In the genomic region with DNA sequence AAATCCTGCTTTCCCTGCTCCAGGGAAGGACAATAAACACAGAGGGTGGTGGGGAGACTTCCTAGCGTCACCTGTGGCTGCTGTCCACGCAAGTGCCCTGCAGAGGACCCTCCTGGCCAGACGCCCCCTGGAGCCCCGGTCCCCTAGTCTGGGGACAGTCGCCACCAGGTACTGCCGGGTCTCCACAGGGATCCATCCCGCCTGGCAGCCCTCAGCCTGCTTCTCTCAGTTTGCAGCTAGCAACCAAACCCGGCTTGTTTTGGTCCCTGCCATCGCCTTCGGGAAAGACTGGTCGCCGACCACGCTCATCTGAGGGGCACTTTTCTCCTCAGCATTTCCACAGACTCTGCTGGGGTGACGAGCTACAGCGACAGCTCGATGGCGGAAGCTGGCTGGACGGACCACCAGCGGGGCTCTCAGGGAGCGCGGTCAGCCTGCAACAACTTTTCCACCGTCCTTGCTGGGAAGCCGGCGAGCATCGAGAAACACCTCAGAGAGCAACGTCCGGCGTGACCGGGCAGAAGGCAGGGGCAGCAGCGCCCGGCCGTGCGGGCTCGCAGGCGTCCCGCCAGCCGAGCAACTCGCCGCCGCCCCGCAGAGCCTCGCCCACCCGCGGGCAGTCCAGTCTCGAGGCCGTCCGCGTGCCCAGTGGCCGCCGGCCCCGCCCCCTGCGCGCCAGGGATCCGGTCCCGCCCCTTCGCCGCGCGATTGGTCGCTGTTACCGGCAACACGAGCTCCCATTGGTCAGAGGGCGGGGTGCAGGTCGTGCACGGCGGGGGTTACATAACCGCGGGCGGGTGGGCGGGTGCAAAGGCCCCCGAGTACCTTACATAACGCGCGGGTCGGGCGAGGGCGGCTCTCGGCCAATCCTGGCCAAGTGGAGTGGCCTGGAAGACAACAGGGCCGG, we compare ENCODE assay signal across 8 mouse cellular contexts. TPM values are rescaled to one million over a fixed set of nuclear protein-coding genes. Genes with fewer than 3 reads are reported as not detected.
DNase-seq lines count a peak whose midpoint lies in the region; ATAC-seq and TF ChIP-seq lines count a peak whose summit lies in the region.

Gene Per3 (minus strand): TSS at position 629 of the 907 bp plus-strand sequence.

- peak within 1 kb of the TSS; percentile 77 for H3K9ac ChIP-seq in ES-E14 (ENCODE audit: insufficient read depth, low read depth, low read length, poor library complexity, severe bottlenecking)
- peak within 1 kb of the TSS; percentile 39 for H3K9ac ChIP-seq in forebrain, embryonic 15.5 days (replicated peaks)

- peak; percentile 86 for DNase-seq in ES-E14 (ENCODE audit: low read depth, low spot score)
- peak; percentile 99 for DNase-seq in cerebellum, adult 11-12 months
- DNase-seq in heart, postnatal 25 days (ENCODE audit: low spot score), result peak; percentile 98
- peak; percentile 95 to 99 for DNase-seq in layer of hippocampus, adult 18-20 months (ENCODE audit: low spot score in 2 of 2)
- DNase-seq in lung, adult 2 months, result peak; percentile 97
- peak; percentile 84 to 86 for DNase-seq in thymus, adult 18-20 months

- H3K4me1 ChIP-seq in ES-E14 (ENCODE audit: control insufficient read depth in 2 of 2, insufficient read depth in 2 of 2, low read length in 2 of 2, poor library complexity in 1 of 2), result peaks cover 3% of the 10 kb centered on the region in 2 experiments; a peak in 2 of 4 replicates
- peaks cover 14% of the 10 kb centered on the region for H3K4me1 ChIP-seq in forebrain, embryonic 15.5 days
- peaks cover 4% of the 10 kb centered on the region; the same call in 1 of the 2 replicates for H3K4me1 ChIP-seq in lung, adult 2 months (ENCODE audit: control insufficient read depth, insufficient read depth, low read length)

- TF ChIP-seq CTCF in lung, adult 2 months (IDR thresholded peaks at IDR 0.05; ENCODE audit: insufficient read depth, low read length), result no peak

- peak within 1 kb of the TSS; percentile 73 to 95 for H3K4me3 ChIP-seq in ES-E14 (ENCODE audit: insufficient read depth in 1 of 2, low read depth in 1 of 2, low read length in 2 of 2, poor library complexity in 1 of 2, severe bottlenecking in 1 of 2)
- peak within 1 kb of the TSS; percentile 66 for H3K4me3 ChIP-seq in forebrain, embryonic 15.5 days
- H3K4me3 ChIP-seq in lung, adult 2 months (replicated peaks; ENCODE audit: extremely low read depth, low read depth, low read length), result peak within 1 kb of the TSS; percentile 86

- 0 out of 2 replicates have a peak, but pooled peaks cover 9% of the 10 kb centered on the region for H3K27me3 ChIP-seq in forebrain, embryonic 15.5 days

- peak; percentile 95 for ATAC-seq in forebrain, embryonic 15.5 days (replicated peaks)
- ATAC-seq in neutrophil, adult 5-6 weeks (ENCODE audit: extremely low read depth, insufficient number of reproducible peaks, low FRiP score, poor library complexity, severe bottlenecking), result peak; percentile 90

- intact Hi-C loops in heart, postnatal 25 days (cut with DNase I), result no loop called here

- under 1% methylated on average over 78 of the region's 79 CpGs for WGBS in forebrain, embryonic 15.5 days
- WGBS in lung, adult 2 months, result under 1% methylated on average over 79 of the region's 79 CpGs

- no peak within 1 kb of the TSS for H3K27ac ChIP-seq in ES-E14 (ENCODE audit: insufficient read depth, low read depth, low read length, poor library complexity, severe bottlenecking)
- H3K27ac ChIP-seq in forebrain, embryonic 15.5 days (replicated peaks), result no peak within 1 kb of the TSS

- in situ Hi-C loops in ES-E14 (cut with MboI; ENCODE audit: low sequenced_read_pairs in 2 of 2, unreplicated experiment in 2 of 2), result no loop called here

- H3K4me2 ChIP-seq in forebrain, embryonic 15.5 days (replicated peaks), result peak within 1 kb of the TSS; percentile 92

- H3K9me3 ChIP-seq in ES-E14 (ENCODE audit: control insufficient read depth, insufficient read depth, low read depth, low read length), result no peaks in the 10 kb centered on the region
- no peaks in the 10 kb centered on the region for H3K9me3 ChIP-seq in forebrain, embryonic 15.5 days

- peaks cover 2% of the 10 kb centered on the region; the same call in 1 of the 2 replicates for H3K36me3 ChIP-seq in ES-E14 (ENCODE audit: control insufficient read depth, insufficient read depth, low read length, poor library complexity, severe bottlenecking)
- H3K36me3 ChIP-seq in forebrain, embryonic 15.5 days, result peaks cover 27% of the 10 kb centered on the region

- peak; percentile 94 for TF ChIP-seq POLR2A in lung, adult 2 months (IDR thresholded peaks at IDR 0.05; ENCODE audit: borderline replicate concordance, extremely low read depth, low read depth, low read length)

TF ChIP-seq in ES-E14, 5 proteins besides CTCF, POLR2A, EP300 and RAD21:
- TF ChIP-seq CHD2 (IDR thresholded peaks at IDR 0.05; ENCODE audit: low read depth, low read length), result no peak
- TF ChIP-seq ZC3H11A (IDR thresholded peaks at IDR 0.05; ENCODE audit: borderline replicate concordance, low read depth, low read length), result no peak
- TF ChIP-seq MAFK (IDR thresholded peaks at IDR 0.05; ENCODE audit: insufficient read depth, low read depth, low read length), result no peak
- TF ChIP-seq HCFC1 (IDR thresholded peaks at IDR 0.05; ENCODE audit: borderline replicate concordance, insufficient read depth, low read length), result no peak
- no peak for TF ChIP-seq ZNF384 (IDR thresholded peaks at IDR 0.05; ENCODE audit: low read depth, low read length)
TF ChIP-seq in ES-E14: peak in this region for 0.

RNA-seq across cellular contexts. Expression of gene Per3, which starts in this region (rescaled TPM):
- total RNA-seq in ES-E14 (2012; rRNA removed), result 2.4 and 4.5 TPM in 2 replicates
- polyA plus RNA-seq in forebrain, embryonic 15.5 days (2015; fragmentation: Nextera tagmentation; extraction: Ambion mirVana), result 3.0 and 3.3 TPM in 2 replicates
- 10 to 100 TPM in 1 of 2 experiments, 1 to 10 TPM in 1; 4.2 to 19.9 TPM for total RNA-seq in heart, postnatal 25 days (2021)
- 10 to 100 TPM; 25.9 to 30.3 TPM for total RNA-seq in layer of hippocampus, adult 18-20 months (2021)
- polyA plus RNA-seq in lung, adult 2 months (2012; rRNA removed), result 16.6 and 22.6 TPM in 2 replicates
- total RNA-seq in neutrophil, adult 5-6 weeks (2017), result 2.3 TPM in 2 replicates
